Mouse (Mus musculus): ENCODE results near the gene Mfsd4a. TPM values are rescaled to one million over a fixed set of nuclear protein-coding genes. Genes with fewer than 3 reads are reported as not detected.

The Mfsd4a gene
- 1 to 10 TPM; 1.3 to 1.6 TPM for total RNA-seq (2021)

- intact Hi-C loops (cut with DNase I), result loop anchor here (5.0 kb wide), 1 partner anchor 50 kb away; no protein-coding TSS in a partner anchor
These were observed at the start of gene Mfsd4a for GRCm38 (mm10) chr1:132067261-132068255. Mfsd4a (minus strand) TSS chr1:132068062.

GRCm38 (mm10) chr1:132116606-132117005 is 48.7 kb upstream of the Mfsd4a start:
- intact Hi-C loops (cut with DNase I), result loop anchor here (1.0 to 5.0 kb wide), 4 partner anchors 49 to 179 kb away; partner anchors contain the start of gene Mfsd4a
- DNase-seq (ENCODE audit: low spot score), result no peak

More at GRCm38 (mm10) chr1:132067261-132068255, at the start of gene Mfsd4a:
- no peak for DNase-seq (ENCODE audit: low spot score)

GRCm38 (mm10) chr1:132113098-132113497 is 45.2 kb upstream of the Mfsd4a start:
- DNase-seq (ENCODE audit: low spot score), result no peak
- intact Hi-C loops (cut with DNase I), result no loop called here

- DNase-seq (ENCODE audit: low spot score), result no peak
- intact Hi-C loops (cut with DNase I), result no loop called here
These were observed 44.6 kb upstream of the Mfsd4a start for GRCm38 (mm10) chr1:132112426-132112825.

- no peak for DNase-seq (ENCODE audit: low spot score)
- intact Hi-C loops (cut with DNase I), result no loop called here
These were observed 43.5 kb upstream of the Mfsd4a start for GRCm38 (mm10) chr1:132111411-132111810.

- no peak for DNase-seq (ENCODE audit: low spot score)
- intact Hi-C loops (cut with DNase I), result no loop called here
These were observed 41.5 kb upstream of the Mfsd4a start for GRCm38 (mm10) chr1:132109368-132109767.

- intact Hi-C loops (cut with DNase I), result no loop called here
- DNase-seq (ENCODE audit: low spot score), result no peak
These were observed 36.5 kb upstream of the Mfsd4a start for GRCm38 (mm10) chr1:132104353-132104752.

GRCm38 (mm10) chr1:132101953-132102697 is 34.3 kb upstream of the Mfsd4a start:
- DNase-seq (ENCODE audit: low spot score), result no peak
- intact Hi-C loops (cut with DNase I), result no loop called here

- no peak for DNase-seq (ENCODE audit: low spot score)
- intact Hi-C loops (cut with DNase I), result loop anchor here (5.0 kb wide), 1 partner anchor 57 kb away; no protein-coding TSS in a partner anchor
These were observed 31.9 kb upstream of the Mfsd4a start for GRCm38 (mm10) chr1:132099775-132100174.

GRCm38 (mm10) chr1:132099016-132099415 is 31.2 kb upstream of the Mfsd4a start:
- no peak for DNase-seq (ENCODE audit: low spot score)
- intact Hi-C loops (cut with DNase I), result loop anchor here (5.0 kb wide), 1 partner anchor 57 kb away; no protein-coding TSS in a partner anchor

- intact Hi-C loops (cut with DNase I), result loop anchor here (5.0 kb wide), 1 partner anchor 56 kb away; no protein-coding TSS in a partner anchor
- no peak for DNase-seq (ENCODE audit: low spot score)
These were observed 30.2 kb upstream of the Mfsd4a start for GRCm38 (mm10) chr1:132098076-132098475.

- peak; percentile 65 for DNase-seq (ENCODE audit: low spot score)
- intact Hi-C loops (cut with DNase I), result loop anchor here (5.0 kb wide), 1 partner anchor 53 kb away; no protein-coding TSS in a partner anchor
These were observed 27.6 kb upstream of the Mfsd4a start for GRCm38 (mm10) chr1:132095356-132096004.

- DNase-seq (ENCODE audit: low spot score), result no peak
- intact Hi-C loops (cut with DNase I), result no loop called here
These were observed 25.4 kb upstream of the Mfsd4a start for GRCm38 (mm10) chr1:132093269-132093668.

- no peak for DNase-seq (ENCODE audit: low spot score)
- intact Hi-C loops (cut with DNase I), result no loop called here
These were observed 22.4 kb upstream of the Mfsd4a start for GRCm38 (mm10) chr1:132090266-132090665.

GRCm38 (mm10) chr1:132089767-132090166 is 21.9 kb upstream of the Mfsd4a start:
- intact Hi-C loops (cut with DNase I), result no loop called here

GRCm38 (mm10) chr1:132088181-132088671 is 20.4 kb upstream of the Mfsd4a start:
- no peak for DNase-seq (ENCODE audit: low spot score)
- intact Hi-C loops (cut with DNase I), result no loop called here

More at GRCm38 (mm10) chr1:132089767-132090166, 21.9 kb upstream of the Mfsd4a start:
- no peak for DNase-seq (ENCODE audit: low spot score)

- DNase-seq (ENCODE audit: low spot score), result no peak
- intact Hi-C loops (cut with DNase I), result no loop called here
These were observed 17.6 kb upstream of the Mfsd4a start for GRCm38 (mm10) chr1:132085181-132086049.

GRCm38 (mm10) chr1:132078413-132078812 is 10.6 kb upstream of the Mfsd4a start:
- intact Hi-C loops (cut with DNase I), result no loop called here
- DNase-seq (ENCODE audit: low spot score), result no peak

GRCm38 (mm10) chr1:132075576-132075975 is 7.7 kb upstream of the Mfsd4a start:
- intact Hi-C loops (cut with DNase I), result no loop called here
- DNase-seq (ENCODE audit: low spot score), result no peak

Data from heart, postnatal 25 days (tissue).